Mouse (Mus musculus): ENCODE measurements around the gene Baz2a. TPM values are rescaled to one million over a fixed set of nuclear protein-coding genes. Genes with fewer than 3 reads are reported as not detected.
A peak's percentile ranks its signal among the peaks of the same experiment; 100 is the strongest.
"Not testable (repeated sequence)": the region's sequence is repeated elsewhere in the genome, so short reads cannot be mapped to it uniquely, and the experiment has no call there.

The Baz2a gene
- polyA plus RNA-seq, 1 experiment from 2014 or later: 10.0 TPM

DNA sequence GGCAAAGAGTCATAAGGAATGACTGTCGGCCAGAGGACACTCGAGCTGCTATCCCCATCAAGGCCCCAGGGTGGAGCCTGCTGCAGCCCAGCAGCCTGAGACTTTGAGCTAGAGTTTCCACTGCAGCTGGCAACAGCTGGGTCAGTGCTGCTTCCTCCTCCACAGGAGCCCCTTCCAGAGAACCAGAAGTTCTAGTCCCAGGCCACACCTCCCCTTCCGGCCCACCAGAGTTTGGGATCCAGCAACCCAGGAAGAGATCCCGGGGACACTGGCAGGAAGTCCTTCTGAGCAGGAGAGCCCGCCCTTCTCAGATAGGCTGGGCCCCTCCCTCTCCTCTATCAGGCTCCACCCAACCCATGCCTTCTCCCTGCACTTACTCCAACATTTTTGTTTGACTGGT, 58.2 kb downstream of the Baz2a start:
- no peaks in the 10 kb centered on the region for H3K4me1 ChIP-seq (replicated peaks; ENCODE audit: control insufficient read depth, insufficient read depth, low read length)
- no peaks in the 10 kb centered on the region for H3K36me3 ChIP-seq (ENCODE audit: control insufficient read depth, insufficient read depth)
- no peak overlapping the region for H3K9ac ChIP-seq (replicated peaks; ENCODE audit: low read depth, low read length)
- ATAC-seq: no peak
- H3K4me2 ChIP-seq (ENCODE audit: low read length): no peak overlapping the region
- no peaks in the 10 kb centered on the region for H3K9me3 ChIP-seq (ENCODE audit: control insufficient read depth, low read length)
- no peak overlapping the region for H3K27ac ChIP-seq (ENCODE audit: low read length)
- H3K27me3 ChIP-seq (replicated peaks; ENCODE audit: control insufficient read depth, insufficient read depth, low read length): no peaks in the 10 kb centered on the region
- H3K4me3 ChIP-seq (replicated peaks; ENCODE audit: low read length): no peak overlapping the region
- WGBS: 1% methylated on average over 5 of the region's 5 CpGs

DNA sequence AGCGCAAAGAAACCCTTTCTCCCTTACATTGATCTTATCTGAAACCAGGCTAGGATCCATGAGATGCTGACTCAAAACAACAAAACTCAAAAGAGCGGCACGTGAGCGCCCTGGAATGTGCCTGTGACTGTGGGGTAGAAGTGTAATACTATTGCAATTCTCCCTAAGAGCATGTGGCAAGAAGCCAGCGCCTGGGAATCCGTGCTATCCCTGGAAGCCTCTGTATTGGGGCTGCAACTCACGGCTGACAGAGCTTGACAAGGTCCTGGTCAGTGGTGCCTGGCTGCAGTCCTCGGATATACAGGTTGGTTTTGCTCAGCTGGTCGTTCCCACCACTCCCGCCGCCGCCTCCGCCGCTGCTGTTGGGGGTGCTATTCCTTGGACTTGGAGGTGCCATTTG, 59.6 kb downstream of the Baz2a start:
- no peaks in the 10 kb centered on the region for H3K9me3 ChIP-seq (ENCODE audit: control insufficient read depth, low read length)
- no peaks in the 10 kb centered on the region for H3K36me3 ChIP-seq (ENCODE audit: control insufficient read depth, insufficient read depth)
- no peak overlapping the region for H3K9ac ChIP-seq (replicated peaks; ENCODE audit: low read depth, low read length)
- no peak overlapping the region for H3K4me3 ChIP-seq (replicated peaks; ENCODE audit: low read length)
- no peak overlapping the region for H3K4me2 ChIP-seq (ENCODE audit: low read length)
- no peaks in the 10 kb centered on the region for H3K4me1 ChIP-seq (replicated peaks; ENCODE audit: control insufficient read depth, insufficient read depth, low read length)
- WGBS: 87% methylated on average over 14 of the region's 14 CpGs
- no peak overlapping the region for H3K27ac ChIP-seq (ENCODE audit: low read length)
- no peak for ATAC-seq
- H3K27me3 ChIP-seq (replicated peaks; ENCODE audit: control insufficient read depth, insufficient read depth, low read length): no peaks in the 10 kb centered on the region

DNA sequence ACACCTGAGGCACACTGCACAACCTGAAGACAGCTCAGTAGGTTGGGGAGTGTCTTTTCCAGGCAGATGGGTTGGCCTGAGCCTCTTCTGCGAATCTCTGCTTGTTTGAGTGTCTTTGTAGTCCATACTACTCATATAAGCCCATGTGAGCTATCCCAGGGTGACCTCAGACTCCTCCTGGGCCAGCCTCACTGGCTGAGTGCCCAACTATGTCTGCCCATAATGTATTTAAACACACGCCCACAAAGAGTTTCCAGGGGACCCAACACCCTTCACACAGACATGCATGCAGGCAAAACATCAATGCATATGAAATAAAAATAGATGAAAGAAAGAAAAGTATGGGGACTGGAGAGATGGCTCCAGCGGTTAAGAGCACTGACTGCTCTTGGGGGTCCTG, 62.6 kb downstream of the Baz2a start:
- H3K27me3 ChIP-seq (replicated peaks; ENCODE audit: control insufficient read depth, insufficient read depth, low read length): no peaks in the 10 kb centered on the region
- WGBS: 85% methylated on average over 3 of the region's 3 CpGs
- H3K4me3 ChIP-seq (replicated peaks; ENCODE audit: low read length): no peak overlapping the region
- H3K9ac ChIP-seq (replicated peaks; ENCODE audit: low read depth, low read length): no peak overlapping the region
- H3K9me3 ChIP-seq (ENCODE audit: control insufficient read depth, low read length): no peaks in the 10 kb centered on the region
- no peak overlapping the region for H3K27ac ChIP-seq (ENCODE audit: low read length)
- ATAC-seq: no peak
- H3K36me3 ChIP-seq (ENCODE audit: control insufficient read depth, insufficient read depth): no peaks in the 10 kb centered on the region
- H3K4me2 ChIP-seq (ENCODE audit: low read length): no peak overlapping the region
- H3K4me1 ChIP-seq (replicated peaks; ENCODE audit: control insufficient read depth, insufficient read depth, low read length): no peaks in the 10 kb centered on the region

DNA sequence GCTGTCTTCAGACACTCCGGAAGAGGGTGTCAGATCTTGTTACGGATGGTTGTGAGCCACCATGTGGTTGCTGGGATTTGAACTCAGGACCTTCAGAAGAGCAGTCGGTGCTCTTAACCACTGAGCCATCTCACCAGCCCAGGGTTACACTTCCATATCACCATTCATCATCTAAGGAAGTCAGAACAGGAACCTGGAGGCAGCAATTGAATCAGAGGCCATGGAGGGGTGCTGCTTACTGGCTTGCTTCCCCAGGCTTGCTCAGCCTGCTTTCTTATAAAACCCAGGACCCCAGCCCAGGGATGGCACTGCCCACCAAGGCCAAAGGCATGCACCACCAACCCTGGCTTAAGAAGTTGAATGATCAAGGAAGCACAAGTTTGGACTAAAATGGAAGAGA, 74.3 kb downstream of the Baz2a start:
- H3K4me3 ChIP-seq (replicated peaks; ENCODE audit: low read length); H3K27me3 ChIP-seq (replicated peaks; ENCODE audit: control insufficient read depth, insufficient read depth, low read length); H3K9me3 ChIP-seq (ENCODE audit: control insufficient read depth, low read length); H3K4me2 ChIP-seq (ENCODE audit: low read length); H3K4me1 ChIP-seq (replicated peaks; ENCODE audit: control insufficient read depth, insufficient read depth, low read length); H3K27ac ChIP-seq (ENCODE audit: low read length); ATAC-seq; H3K9ac ChIP-seq (replicated peaks; ENCODE audit: low read depth, low read length); H3K36me3 ChIP-seq (ENCODE audit: control insufficient read depth, insufficient read depth): not testable (repeated sequence)
- 94% methylated on average over 2 of the region's 3 CpGs for WGBS

DNA sequence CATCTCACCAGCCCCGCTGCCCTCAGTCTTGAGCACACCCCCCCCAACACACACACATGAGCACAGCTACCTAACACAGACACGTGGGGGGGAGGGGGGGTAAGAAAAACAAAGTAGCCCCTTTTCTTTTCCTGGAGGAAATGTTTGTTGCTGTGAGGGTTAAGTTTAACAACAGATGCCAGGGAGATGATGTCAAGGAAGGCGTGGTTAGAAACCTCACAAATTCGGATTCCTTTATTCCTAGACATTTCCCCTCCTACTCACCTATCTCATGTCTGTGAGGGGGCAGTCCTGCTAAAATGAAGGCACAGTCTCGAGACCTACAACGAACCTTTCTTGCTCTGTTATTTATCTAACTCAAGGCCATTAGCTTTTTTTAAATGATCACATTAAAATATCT, 75.7 kb downstream of the Baz2a start:
- Histone ChIP-seq H3K9ac (replicated peaks; ENCODE audit: low read depth, low read length) (no peak overlapping the region), H3K27ac (ENCODE audit: low read length) (no peak overlapping the region), H3K9me3 (ENCODE audit: control insufficient read depth, low read length) (no peaks in the 10 kb centered on the region), H3K4me3 (replicated peaks; ENCODE audit: low read length) (no peak overlapping the region), H3K36me3 (ENCODE audit: control insufficient read depth, insufficient read depth) (no peaks in the 10 kb centered on the region), H3K27me3 (replicated peaks; ENCODE audit: control insufficient read depth, insufficient read depth, low read length) (no peaks in the 10 kb centered on the region), H3K4me1 (replicated peaks; ENCODE audit: control insufficient read depth, insufficient read depth, low read length) (no peaks in the 10 kb centered on the region), H3K4me2 (ENCODE audit: low read length) (no peak overlapping the region)
- no peak for ATAC-seq
- 55% methylated on average over 6 of the region's 6 CpGs for WGBS

DNA sequence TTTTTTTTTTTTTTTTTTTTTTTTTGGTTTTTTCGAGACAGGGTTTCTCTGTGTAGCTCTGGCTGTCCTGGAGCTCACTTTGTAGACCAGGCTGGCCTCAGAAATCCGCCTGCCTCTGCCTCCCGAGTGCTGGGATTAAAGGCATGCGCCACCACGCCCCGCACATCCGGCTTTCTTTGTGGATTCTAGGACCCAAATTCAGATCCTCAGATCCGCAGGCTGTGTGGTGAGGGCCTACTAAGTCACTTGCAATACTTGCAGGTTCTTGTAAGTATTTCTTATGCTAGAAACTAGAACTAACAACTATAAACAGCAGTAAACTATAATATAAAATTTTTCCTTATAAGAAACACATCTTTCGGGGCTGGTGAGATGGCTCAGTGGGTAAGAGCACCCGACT, 80.0 kb downstream of the Baz2a start:
- H3K4me2 ChIP-seq (ENCODE audit: low read length); H3K4me3 ChIP-seq (replicated peaks; ENCODE audit: low read length); H3K27me3 ChIP-seq (replicated peaks; ENCODE audit: control insufficient read depth, insufficient read depth, low read length); H3K36me3 ChIP-seq (ENCODE audit: control insufficient read depth, insufficient read depth); ATAC-seq; H3K9ac ChIP-seq (replicated peaks; ENCODE audit: low read depth, low read length); H3K27ac ChIP-seq (ENCODE audit: low read length); H3K9me3 ChIP-seq (ENCODE audit: control insufficient read depth, low read length): not testable (repeated sequence)
- WGBS: 93% methylated on average over 10 of the region's 10 CpGs
- H3K4me1 ChIP-seq (replicated peaks; ENCODE audit: control insufficient read depth, insufficient read depth, low read length): peaks cover 10% of the 10 kb centered on the region

DNA sequence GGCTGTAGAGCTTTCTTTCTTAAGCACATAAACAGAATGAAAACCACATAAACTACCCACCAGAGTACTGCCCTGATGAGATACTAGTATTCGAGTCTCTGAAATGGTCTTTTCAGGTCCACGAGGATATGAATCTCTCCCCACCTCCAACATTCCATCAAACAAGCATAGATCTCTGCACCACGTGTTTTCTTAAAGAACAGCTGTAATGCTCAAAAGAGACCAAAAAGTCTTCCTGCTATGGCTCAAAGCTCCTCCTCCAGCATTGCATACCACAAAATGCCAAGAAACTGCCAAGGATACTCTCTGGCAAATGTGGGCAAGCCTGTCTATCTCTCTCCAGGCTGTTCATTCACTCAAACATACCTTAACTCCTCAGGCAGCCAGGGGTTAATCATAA, 83.9 kb downstream of the Baz2a start:
- ATAC-seq: no peak
- Histone ChIP-seq H3K27me3 (replicated peaks; ENCODE audit: control insufficient read depth, insufficient read depth, low read length) (no peaks in the 10 kb centered on the region), H3K4me1 (replicated peaks; ENCODE audit: control insufficient read depth, insufficient read depth, low read length) (peaks cover 10% of the 10 kb centered on the region), H3K4me2 (ENCODE audit: low read length) (peak overlapping the region; percentile 83), H3K4me3 (replicated peaks; ENCODE audit: low read length) (peak overlapping the region; percentile 53), H3K9me3 (ENCODE audit: control insufficient read depth, low read length) (no peaks in the 10 kb centered on the region), H3K36me3 (ENCODE audit: control insufficient read depth, insufficient read depth) (no peaks in the 10 kb centered on the region), H3K27ac (ENCODE audit: low read length) (no peak overlapping the region), H3K9ac (replicated peaks; ENCODE audit: low read depth, low read length) (no peak overlapping the region)
- 8% methylated on average over 3 of the region's 3 CpGs for WGBS

DNA sequence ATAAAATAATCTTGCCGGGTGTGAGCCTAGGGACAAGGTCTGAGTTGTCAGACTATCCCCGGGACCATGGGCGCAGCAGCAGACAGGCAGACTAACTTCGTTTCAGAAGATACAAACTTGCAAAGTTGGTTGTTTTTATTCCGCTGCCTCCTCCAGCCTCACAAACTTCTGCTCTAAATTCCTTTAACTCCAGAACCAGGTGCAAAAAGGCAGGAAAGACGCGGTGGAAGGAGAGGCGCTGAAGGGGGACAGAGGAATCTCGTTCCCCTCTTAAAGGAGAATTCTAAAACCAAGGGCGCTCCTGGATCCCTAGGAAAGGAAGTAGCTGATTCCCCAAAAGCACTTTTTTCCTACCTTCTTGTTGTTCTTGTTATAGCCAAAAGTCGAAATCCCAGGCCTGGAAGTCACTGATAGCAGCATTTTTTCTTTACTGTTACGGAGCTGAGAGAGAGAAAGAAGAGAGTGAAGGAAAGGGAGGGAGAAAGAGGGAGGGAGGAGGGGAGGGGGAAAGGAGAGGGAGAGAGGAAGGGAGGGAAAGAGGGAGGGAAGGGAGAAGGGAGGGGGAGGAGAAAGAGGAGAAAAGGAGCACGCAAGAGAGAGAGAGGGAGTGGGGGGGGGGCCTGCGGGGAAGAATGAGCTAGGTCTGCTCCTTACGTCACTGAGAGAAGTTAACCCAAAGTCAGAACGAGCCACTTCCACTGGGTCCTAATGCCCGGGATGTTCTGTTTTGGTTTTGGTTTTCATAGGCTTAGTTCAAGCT, 84.8 kb downstream of the Baz2a start:
- ATAC-seq: peak; percentile 96
- H3K4me2 ChIP-seq (ENCODE audit: low read length): peak overlapping the region; percentile 83
- H3K36me3 ChIP-seq (ENCODE audit: control insufficient read depth, insufficient read depth): no peaks in the 10 kb centered on the region
- H3K27ac ChIP-seq (ENCODE audit: low read length): peak overlapping the region; percentile 46; the same call in 1 of the 2 replicates
- peaks cover 10% of the 10 kb centered on the region for H3K4me1 ChIP-seq (replicated peaks; ENCODE audit: control insufficient read depth, insufficient read depth, low read length)
- H3K4me3 ChIP-seq (replicated peaks; ENCODE audit: low read length): peak overlapping the region; percentile 53
- peak overlapping the region; percentile 50 for H3K9ac ChIP-seq (replicated peaks; ENCODE audit: low read depth, low read length)
- H3K9me3 ChIP-seq (ENCODE audit: control insufficient read depth, low read length): no peaks in the 10 kb centered on the region
- no peaks in the 10 kb centered on the region for H3K27me3 ChIP-seq (replicated peaks; ENCODE audit: control insufficient read depth, insufficient read depth, low read length)
- 0% methylated on average over 17 of the region's 17 CpGs for WGBS

DNA sequence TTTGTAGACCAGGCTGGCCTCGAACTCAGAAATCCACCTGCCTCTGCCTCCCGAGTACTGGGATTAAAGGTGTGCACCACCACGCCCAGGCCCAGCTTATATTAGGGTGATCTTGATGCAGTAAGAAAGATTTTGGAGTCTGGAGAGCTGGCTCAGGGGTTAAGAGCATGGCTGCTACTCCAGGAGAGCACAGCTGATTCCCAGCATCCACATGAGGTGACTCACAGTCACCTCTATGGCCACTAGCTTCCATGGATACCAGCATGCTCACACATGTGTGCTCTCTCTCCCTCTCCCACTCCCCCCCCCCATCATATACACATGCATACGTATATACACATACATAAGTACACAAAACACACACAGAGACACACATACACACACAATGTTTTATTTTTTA, 85.9 kb downstream of the Baz2a start:
- no peak for ATAC-seq

More for the DNA sequence above, 85.9 kb downstream of the Baz2a start:
- Histone ChIP-seq H3K4me2 (ENCODE audit: low read length) (no peak overlapping the region), H3K9me3 (ENCODE audit: control insufficient read depth, low read length) (no peaks in the 10 kb centered on the region), H3K36me3 (ENCODE audit: control insufficient read depth, insufficient read depth) (no peaks in the 10 kb centered on the region), H3K4me3 (replicated peaks; ENCODE audit: low read length) (no peak overlapping the region), H3K4me1 (replicated peaks; ENCODE audit: control insufficient read depth, insufficient read depth, low read length) (peaks cover 10% of the 10 kb centered on the region), H3K27ac (ENCODE audit: low read length) (no peak overlapping the region), H3K27me3 (replicated peaks; ENCODE audit: control insufficient read depth, insufficient read depth, low read length) (no peaks in the 10 kb centered on the region), H3K9ac (replicated peaks; ENCODE audit: low read depth, low read length) (no peak overlapping the region)
- WGBS: 90% methylated on average over 4 of the region's 4 CpGs

All from forebrain, embryonic 16.5 days (tissue).